Mouse (Mus musculus) heart, embryonic 13.5 days (tissue): ENCODE measurements at regions not wholly inside any gene's neighbourhood (a gene's known extent, or its start where the extent isn't known, plus 50 kb on each side); places are given as distances from the start of the nearest gene placed in this dataset.
"Not testable (repeated sequence)": the region's sequence is repeated elsewhere in the genome, so short reads cannot be mapped to it uniquely, and the experiment has no call there.

Experiments used
- ATAC-seq: fragments of 200-750 bp; cut with Nextera tagmentation; 2 replicates; pipeline ENCODE4 v1.8.0; 2017; ENCODE audit warnings: moderate TSS enrichment; ENCODE audit not compliant: insufficient number of reproducible peaks, low FRiP score, low TSS enrichment; ENCODE audit errors: extremely low read depth
- H3K27ac ChIP-seq: fragments of 300-500 bp; sonication (generic); replicated peaks from 2 replicates; pipeline ENCODE4 v1.5.1; 2015; ENCODE audit warnings: moderate library complexity, mild to moderate bottlenecking, inconsistent platforms
- H3K27me3 ChIP-seq: fragments of 300-500 bp; sonication (generic); replicated peaks from 2 replicates; pipeline ENCODE4 v1.6.1; 2015; ENCODE audit warnings: mild to moderate bottlenecking, inconsistent platforms
- H3K36me3 ChIP-seq: fragments of 300-500 bp; sonication (generic); 2 replicates; pipeline ENCODE4 v1.6.1; 2015; ENCODE audit warnings: mild to moderate bottlenecking, inconsistent platforms
- H3K4me1 ChIP-seq: fragments of 300-500 bp; sonication (generic); 2 replicates; pipeline ENCODE4 v1.6.1; 2015; ENCODE audit warnings: inconsistent platforms
- H3K4me2 ChIP-seq: fragments of 300-500 bp; sonication (generic); 2 replicates; pipeline ENCODE4 v1.6.1; 2015; ENCODE audit warnings: inconsistent platforms, mild to moderate bottlenecking, moderate library complexity
- H3K4me3 ChIP-seq: fragments of 300-500 bp; sonication (generic); 2 replicates; pipeline ENCODE4 v1.5.1; 2015; ENCODE audit warnings: moderate library complexity, mild to moderate bottlenecking, inconsistent platforms
- H3K9ac ChIP-seq: fragments of 300-500 bp; sonication (generic); 2 replicates; pipeline ENCODE4 v1.6.1; 2015; ENCODE audit warnings: inconsistent platforms, mild to moderate bottlenecking, moderate library complexity
- H3K9me3 ChIP-seq: fragments of 300-500 bp; sonication (generic); 2 replicates; pipeline ENCODE4 v1.6.1; 2016; ENCODE audit warnings: inconsistent platforms
- WGBS: fragments of 180-500 bp; shearing (Covaris S2); methylation state at CpG from one replicate; pipeline ENCODE4 v1.1.7; 2015; ENCODE audit warnings: mixed read lengths; 5-methylcytosine and 5-hydroxymethylcytosine counted together

DNA sequence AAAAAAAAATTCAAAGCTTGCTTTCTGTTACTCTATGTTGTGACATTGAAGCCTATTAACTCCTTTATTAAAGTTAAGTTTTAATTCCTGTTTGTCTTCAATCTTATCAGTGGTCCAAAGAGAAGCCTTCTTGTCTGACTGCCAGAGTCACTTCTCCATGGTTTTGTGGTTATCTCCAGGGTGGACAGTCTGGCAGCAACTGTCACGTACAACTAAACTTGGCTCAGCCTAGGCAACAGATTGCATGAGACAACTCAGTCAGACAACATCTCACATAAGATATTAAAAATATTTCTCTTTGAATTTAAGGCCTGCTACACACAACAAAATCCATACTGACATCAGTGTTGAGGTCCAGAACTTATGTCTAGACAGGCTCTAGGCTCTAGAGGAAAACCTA lies 406.7 kb upstream of the Slc39a10 start:
- Histone ChIP-seq H3K4me3 (no peak overlapping the region), H3K9ac (no peak overlapping the region), H3K27ac (no peak overlapping the region), H3K36me3 (no peaks in the 10 kb centered on the region), H3K4me2 (no peak overlapping the region), H3K27me3 (no peaks in the 10 kb centered on the region), H3K4me1 (no peaks in the 10 kb centered on the region), H3K9me3 (no peaks in the 10 kb centered on the region)
- 69% methylated on average over 1 of the region's 1 CpGs for WGBS
- no peak for ATAC-seq

DNA sequence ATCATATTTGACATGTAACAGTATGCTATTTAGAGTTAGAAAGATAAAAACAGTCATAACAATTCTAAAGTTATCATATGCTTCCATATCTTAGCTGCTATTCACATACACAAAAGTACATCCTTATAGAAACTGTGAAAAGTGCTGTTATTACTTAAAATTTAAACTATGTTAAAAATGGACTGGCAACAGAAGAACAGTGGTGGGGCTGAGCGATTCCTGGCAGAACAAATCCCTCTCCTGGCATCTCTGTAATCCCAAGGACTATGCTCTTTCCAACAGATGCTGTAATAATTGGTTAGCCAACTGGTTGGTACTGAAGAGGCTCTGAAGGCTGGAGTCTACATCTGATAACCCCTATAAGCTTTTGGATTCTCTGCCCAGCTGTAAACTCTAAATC lies 393.0 kb upstream of the Slc39a10 start:
- no peak overlapping the region for H3K4me2 ChIP-seq
- no peaks in the 10 kb centered on the region for H3K4me1 ChIP-seq
- H3K27ac ChIP-seq = no peak overlapping the region
- 86% methylated on average over 1 of the region's 1 CpGs for WGBS
- H3K36me3 ChIP-seq = no peaks in the 10 kb centered on the region
- no peaks in the 10 kb centered on the region for H3K9me3 ChIP-seq
- H3K9ac ChIP-seq = no peak overlapping the region
- H3K27me3 ChIP-seq = no peaks in the 10 kb centered on the region
- H3K4me3 ChIP-seq = no peak overlapping the region
- ATAC-seq = no peak

- no peaks in the 10 kb centered on the region for H3K4me1 ChIP-seq
- H3K27ac ChIP-seq = no peak overlapping the region
- no peak overlapping the region for H3K9ac ChIP-seq
- no peak overlapping the region for H3K4me2 ChIP-seq
- no peak overlapping the region for H3K4me3 ChIP-seq
- no peaks in the 10 kb centered on the region for H3K27me3 ChIP-seq
- no peak for ATAC-seq
- H3K9me3 ChIP-seq = no peaks in the 10 kb centered on the region
- 73% methylated on average over 5 of the region's 5 CpGs for WGBS
- H3K36me3 ChIP-seq = no peaks in the 10 kb centered on the region
Observed at GRCm38 (mm10) chr1:47278321-47279020, 385.8 kb upstream of the Slc39a10 start.

- H3K36me3 ChIP-seq = no peaks in the 10 kb centered on the region
- H3K27ac ChIP-seq = no peak overlapping the region
- no peak overlapping the region for H3K4me3 ChIP-seq
- no peak overlapping the region for H3K9ac ChIP-seq
- no peaks in the 10 kb centered on the region for H3K9me3 ChIP-seq
- no peak overlapping the region for H3K4me2 ChIP-seq
- no peaks in the 10 kb centered on the region for H3K4me1 ChIP-seq
- no peaks in the 10 kb centered on the region for H3K27me3 ChIP-seq
- WGBS = 16% methylated on average over 2 of the region's 2 CpGs
- no peak for ATAC-seq
Observed at GRCm38 (mm10) chr1:47277839-47278238, 385.2 kb upstream of the Slc39a10 start.

- H3K4me3 ChIP-seq = no peak overlapping the region
- no peak overlapping the region for H3K4me2 ChIP-seq
- H3K9ac ChIP-seq = no peak overlapping the region
- no peak overlapping the region for H3K27ac ChIP-seq
- no peaks in the 10 kb centered on the region for H3K9me3 ChIP-seq
- no peaks in the 10 kb centered on the region for H3K27me3 ChIP-seq
- H3K36me3 ChIP-seq = no peaks in the 10 kb centered on the region
- no peaks in the 10 kb centered on the region for H3K4me1 ChIP-seq
- no peak for ATAC-seq
Observed at GRCm38 (mm10) chr1:47272131-47272530, 379.5 kb upstream of the Slc39a10 start.

GRCm38 (mm10) chr1:47263611-47264010 lies 371.0 kb upstream of the Slc39a10 start:
- no peak for ATAC-seq
- Histone ChIP-seq H3K27me3 (no peaks in the 10 kb centered on the region), H3K4me1 (no peaks in the 10 kb centered on the region), H3K9me3 (no peaks in the 10 kb centered on the region), H3K27ac (no peak overlapping the region), H3K4me3 (no peak overlapping the region), H3K9ac (no peak overlapping the region), H3K4me2 (no peak overlapping the region), H3K36me3 (no peaks in the 10 kb centered on the region)
- 42% methylated on average over 1 of the region's 1 CpGs for WGBS

DNA sequence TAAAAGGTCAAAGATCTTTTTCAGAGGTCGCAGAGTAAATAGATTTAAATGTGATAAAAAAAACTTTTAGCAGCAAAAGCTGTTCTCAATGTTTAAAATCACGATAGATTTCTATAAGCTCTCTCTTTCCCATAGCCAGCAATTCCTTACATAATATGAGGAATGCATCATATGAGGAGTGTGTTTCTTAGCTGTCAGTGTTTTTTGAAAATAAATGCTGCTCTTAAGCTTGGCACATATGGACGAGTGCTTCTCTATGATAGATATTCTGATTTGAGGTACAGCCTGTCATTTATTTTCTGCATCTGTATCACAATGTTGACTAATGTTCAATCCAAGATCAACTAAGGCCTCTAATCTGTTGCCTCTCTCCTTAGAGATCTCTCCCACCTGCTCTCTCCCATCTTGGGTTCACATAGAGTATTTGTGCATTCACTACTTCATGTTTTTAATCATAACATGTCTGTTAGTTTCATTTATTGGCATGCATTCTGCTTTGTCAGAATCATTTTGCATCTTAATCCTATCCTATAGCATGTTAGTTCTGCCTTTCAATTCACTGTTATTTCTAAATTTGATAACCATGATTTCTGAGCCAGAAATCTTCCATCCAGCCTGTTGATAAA lies 369.0 kb upstream of the Slc39a10 start:
- H3K9ac ChIP-seq = no peak overlapping the region
- no peaks in the 10 kb centered on the region for H3K4me1 ChIP-seq
- no peak overlapping the region for H3K4me3 ChIP-seq
- WGBS = 57% methylated on average over 3 of the region's 3 CpGs
- H3K27ac ChIP-seq = no peak overlapping the region
- no peaks in the 10 kb centered on the region for H3K36me3 ChIP-seq
- H3K4me2 ChIP-seq = no peak overlapping the region
- no peaks in the 10 kb centered on the region for H3K27me3 ChIP-seq
- no peaks in the 10 kb centered on the region for H3K9me3 ChIP-seq
- ATAC-seq = no peak

DNA sequence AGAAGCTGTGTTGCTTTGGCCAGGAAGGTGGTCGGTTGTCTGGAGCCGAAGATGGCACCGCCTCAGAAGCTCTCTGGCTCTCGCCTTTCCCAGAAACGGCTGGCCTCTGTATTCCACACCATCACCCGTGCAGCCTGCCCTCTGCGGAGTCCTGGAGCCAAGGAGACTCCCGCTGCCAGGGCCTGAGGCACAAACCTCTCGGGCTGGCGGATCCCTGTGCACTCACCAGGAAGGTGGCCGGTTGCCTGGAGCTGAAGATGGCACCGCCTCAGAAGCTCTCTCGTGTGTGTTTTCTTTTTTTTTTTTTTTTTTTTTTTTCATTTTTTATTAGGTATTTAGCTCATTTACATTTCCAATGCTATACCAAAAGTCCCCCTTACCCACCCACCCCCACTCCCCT lies 358.1 kb upstream of the Slc39a10 start:
- not testable (repeated sequence) for H3K36me3 ChIP-seq, H3K4me1 ChIP-seq, H3K9ac ChIP-seq, H3K9me3 ChIP-seq, H3K27ac ChIP-seq, ATAC-seq, H3K4me3 ChIP-seq, H3K4me2 ChIP-seq, H3K27me3 ChIP-seq
- 84% methylated on average over 12 of the region's 13 CpGs for WGBS

DNA sequence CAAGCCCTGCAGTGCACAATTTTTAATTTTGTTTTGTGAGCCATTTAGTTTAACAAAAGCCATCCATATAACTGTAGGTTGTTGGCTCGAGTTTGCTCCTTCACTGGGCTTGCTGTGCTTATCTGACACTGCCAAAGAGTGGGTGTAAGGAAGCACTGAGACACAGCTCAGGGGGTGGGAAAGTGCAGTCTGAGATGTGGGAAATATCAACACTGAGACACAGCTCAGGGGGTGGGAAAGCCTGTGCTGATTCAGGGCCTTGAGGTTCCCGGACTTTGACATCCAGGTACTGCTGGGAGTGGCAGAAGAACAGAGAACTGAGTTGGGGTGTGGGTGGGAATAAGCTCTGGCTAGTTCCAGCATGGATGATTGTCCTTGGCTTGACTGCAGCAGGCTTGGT lies 324.4 kb upstream of the Slc39a10 start:
- no peak for ATAC-seq
- Histone ChIP-seq H3K4me2 (no peak overlapping the region), H3K9me3 (no peaks in the 10 kb centered on the region), H3K4me1 (no peaks in the 10 kb centered on the region), H3K4me3 (no peak overlapping the region), H3K9ac (no peak overlapping the region), H3K36me3 (no peaks in the 10 kb centered on the region), H3K27ac (no peak overlapping the region), H3K27me3 (no peaks in the 10 kb centered on the region)
- 39% methylated on average over 2 of the region's 2 CpGs for WGBS

- Histone ChIP-seq H3K4me2 (no peak overlapping the region), H3K27me3 (no peaks in the 10 kb centered on the region), H3K36me3 (no peaks in the 10 kb centered on the region), H3K4me3 (no peak overlapping the region), H3K27ac (no peak overlapping the region), H3K4me1 (no peaks in the 10 kb centered on the region), H3K9me3 (no peaks in the 10 kb centered on the region), H3K9ac (no peak overlapping the region)
- 76% methylated on average over 2 of the region's 2 CpGs for WGBS
- no peak for ATAC-seq
Observed at GRCm38 (mm10) chr1:47216419-47217002, 323.9 kb upstream of the Slc39a10 start.

DNA sequence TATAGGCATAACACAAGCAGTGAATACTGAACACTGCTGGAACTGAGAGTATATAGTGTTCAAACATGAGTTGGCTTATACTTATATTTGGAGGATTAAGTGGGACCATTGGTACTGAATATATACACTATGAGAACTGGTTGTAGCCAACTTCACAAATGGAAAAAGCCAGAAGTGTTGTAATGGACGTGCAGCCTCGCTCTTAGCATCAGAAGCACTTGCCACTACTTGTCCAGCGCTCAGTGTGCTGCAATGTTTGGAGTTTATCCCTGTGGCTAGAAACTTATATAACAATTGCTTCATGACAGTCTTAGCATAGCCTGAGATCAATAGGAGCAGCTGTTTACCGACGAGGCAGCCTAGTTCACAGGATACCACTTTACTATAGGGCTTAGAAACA lies 320.8 kb upstream of the Slc39a10 start:
- 72% methylated on average over 5 of the region's 5 CpGs for WGBS
- no peak overlapping the region for H3K9ac ChIP-seq
- no peaks in the 10 kb centered on the region for H3K36me3 ChIP-seq
- no peak overlapping the region for H3K4me3 ChIP-seq
- no peaks in the 10 kb centered on the region for H3K4me1 ChIP-seq
- no peak for ATAC-seq
- H3K9me3 ChIP-seq = no peaks in the 10 kb centered on the region
- H3K27ac ChIP-seq = no peak overlapping the region
- H3K4me2 ChIP-seq = no peak overlapping the region
- no peaks in the 10 kb centered on the region for H3K27me3 ChIP-seq

GRCm38 (mm10) chr1:47193001-47193400 lies 300.3 kb upstream of the Slc39a10 start:
- WGBS = 74% methylated on average over 4 of the region's 4 CpGs
- H3K9ac ChIP-seq = no peak overlapping the region

More at GRCm38 (mm10) chr1:47193001-47193400, 300.3 kb upstream of the Slc39a10 start:
- no peaks in the 10 kb centered on the region for H3K9me3 ChIP-seq
- no peak overlapping the region for H3K4me2 ChIP-seq
- ATAC-seq = no peak
- no peaks in the 10 kb centered on the region for H3K4me1 ChIP-seq
- no peak overlapping the region for H3K27ac ChIP-seq
- H3K4me3 ChIP-seq = no peak overlapping the region
- no peaks in the 10 kb centered on the region for H3K27me3 ChIP-seq
- H3K36me3 ChIP-seq = no peaks in the 10 kb centered on the region
